Mouse (Mus musculus): ENCODE measurements at regions not wholly inside any gene's neighbourhood (a gene's known extent, or its start where the extent isn't known, plus 50 kb on each side); places are given as distances from the start of the nearest gene placed in this dataset.
A peak's percentile ranks its signal among the peaks of the same experiment; 100 is the strongest.

DNA sequence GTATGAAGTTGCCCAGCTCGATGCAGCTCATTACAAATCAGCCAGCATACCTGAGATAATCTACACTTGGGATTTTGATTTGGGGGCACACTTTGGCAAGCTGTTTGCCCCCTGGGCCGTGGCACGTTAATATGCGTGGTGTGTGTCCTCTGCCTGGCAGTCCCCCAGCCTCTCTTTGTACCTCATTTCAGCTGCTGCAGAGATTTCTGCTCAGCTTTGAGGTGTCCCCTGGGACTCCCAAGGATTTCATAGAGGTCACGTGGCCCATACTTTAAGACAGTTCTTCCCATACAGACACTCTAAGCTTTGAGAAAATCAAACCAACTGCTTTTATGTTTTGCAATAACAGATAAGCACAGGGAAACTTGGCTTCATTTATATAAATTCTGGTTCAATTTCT lies 113.2 kb upstream of the Nmnat3 start:
- no peak for ATAC-seq
- WGBS, result 34% methylated on average over 5 of the region's 5 CpGs

GRCm38 (mm10) chr9:98176701-98177380 lies 110.4 kb upstream of the Nmnat3 start:
- no peaks in the 10 kb centered on the region for H3K36me3 ChIP-seq (ENCODE audit: control insufficient read depth, insufficient read depth, low read length)
- ATAC-seq, result no peak
- WGBS, result 44% methylated on average over 7 of the region's 7 CpGs
- H3K9ac ChIP-seq (ENCODE audit: low read depth, low read length), result no peak overlapping the region
- H3K4me3 ChIP-seq (ENCODE audit: low read length), result no peak overlapping the region
- no peak overlapping the region for H3K27ac ChIP-seq (ENCODE audit: low read depth, low read length)
- H3K27me3 ChIP-seq (replicated peaks; ENCODE audit: control insufficient read depth, insufficient read depth, low read length), result no peaks in the 10 kb centered on the region
- H3K9me3 ChIP-seq (ENCODE audit: control insufficient read depth, low read length), result no peaks in the 10 kb centered on the region
- H3K4me2 ChIP-seq (ENCODE audit: low read length), result no peak overlapping the region
- H3K4me1 ChIP-seq (ENCODE audit: control insufficient read depth, insufficient read depth, low read depth, low read length), result peaks cover 8% of the 10 kb centered on the region; the same call in 1 of the 2 replicates

More for the DNA sequence above, 113.2 kb upstream of the Nmnat3 start:
- Histone ChIP-seq H3K36me3 (ENCODE audit: control insufficient read depth, insufficient read depth, low read length) (no peaks in the 10 kb centered on the region), H3K9me3 (ENCODE audit: control insufficient read depth, low read length) (no peaks in the 10 kb centered on the region), H3K4me3 (ENCODE audit: low read length) (no peak overlapping the region), H3K27ac (ENCODE audit: low read depth, low read length) (no peak overlapping the region), H3K27me3 (replicated peaks; ENCODE audit: control insufficient read depth, insufficient read depth, low read length) (no peaks in the 10 kb centered on the region), H3K9ac (ENCODE audit: low read depth, low read length) (no peak overlapping the region), H3K4me1 (ENCODE audit: control insufficient read depth, insufficient read depth, low read depth, low read length) (peaks cover 8% of the 10 kb centered on the region; the same call in 1 of the 2 replicates), H3K4me2 (ENCODE audit: low read length) (no peak overlapping the region)

GRCm38 (mm10) chr9:98180766-98181165 lies 106.5 kb upstream of the Nmnat3 start:
- Histone ChIP-seq H3K27ac (ENCODE audit: low read depth, low read length) (no peak overlapping the region), H3K36me3 (ENCODE audit: control insufficient read depth, insufficient read depth, low read length) (no peaks in the 10 kb centered on the region), H3K4me3 (ENCODE audit: low read length) (no peak overlapping the region), H3K9me3 (ENCODE audit: control insufficient read depth, low read length) (no peaks in the 10 kb centered on the region), H3K27me3 (replicated peaks; ENCODE audit: control insufficient read depth, insufficient read depth, low read length) (no peaks in the 10 kb centered on the region), H3K4me1 (ENCODE audit: control insufficient read depth, insufficient read depth, low read depth, low read length) (peaks cover 2% of the 10 kb centered on the region; the same call in 1 of the 2 replicates), H3K9ac (ENCODE audit: low read depth, low read length) (no peak overlapping the region), H3K4me2 (ENCODE audit: low read length) (no peak overlapping the region)
- ATAC-seq, result no peak
- 62% methylated on average over 4 of the region's 4 CpGs for WGBS

- H3K9me3 ChIP-seq (ENCODE audit: control insufficient read depth, low read length), result no peaks in the 10 kb centered on the region
- H3K27me3 ChIP-seq (replicated peaks; ENCODE audit: control insufficient read depth, insufficient read depth, low read length), result no peaks in the 10 kb centered on the region
- peak; percentile 54; the same call in 1 of the 2 replicates for ATAC-seq
- 62% methylated on average over 10 of the region's 10 CpGs for WGBS
- no peaks in the 10 kb centered on the region for H3K4me1 ChIP-seq (ENCODE audit: control insufficient read depth, insufficient read depth, low read depth, low read length)
- H3K4me3 ChIP-seq (ENCODE audit: low read length), result no peak overlapping the region
- H3K4me2 ChIP-seq (ENCODE audit: low read length), result no peak overlapping the region
- no peaks in the 10 kb centered on the region for H3K36me3 ChIP-seq (ENCODE audit: control insufficient read depth, insufficient read depth, low read length)
- H3K27ac ChIP-seq (ENCODE audit: low read depth, low read length), result no peak overlapping the region
- no peak overlapping the region for H3K9ac ChIP-seq (ENCODE audit: low read depth, low read length)
Measured at GRCm38 (mm10) chr9:98186757-98187300, 100.4 kb upstream of the Nmnat3 start.

DNA sequence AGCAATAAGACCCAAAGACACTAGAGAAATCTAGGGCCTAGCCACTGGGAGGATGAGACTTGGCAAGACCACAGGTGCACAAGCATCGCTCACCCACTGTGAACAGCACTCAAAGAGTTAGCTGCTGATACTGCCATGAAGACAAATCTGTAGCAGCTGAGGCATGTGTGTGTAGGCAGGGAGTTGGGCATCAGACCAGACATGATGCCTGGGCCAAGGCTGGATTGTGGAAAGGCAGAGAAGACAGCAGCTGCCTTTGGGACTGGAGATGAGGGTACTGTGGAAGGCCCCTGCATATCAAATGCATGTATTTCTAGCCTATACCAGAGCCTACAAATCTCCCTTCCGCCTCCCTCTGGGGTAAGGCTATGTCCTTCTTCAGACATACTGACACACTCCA lies 92.9 kb upstream of the Nmnat3 start:
- no peak overlapping the region for H3K4me3 ChIP-seq (ENCODE audit: low read length)

DNA sequence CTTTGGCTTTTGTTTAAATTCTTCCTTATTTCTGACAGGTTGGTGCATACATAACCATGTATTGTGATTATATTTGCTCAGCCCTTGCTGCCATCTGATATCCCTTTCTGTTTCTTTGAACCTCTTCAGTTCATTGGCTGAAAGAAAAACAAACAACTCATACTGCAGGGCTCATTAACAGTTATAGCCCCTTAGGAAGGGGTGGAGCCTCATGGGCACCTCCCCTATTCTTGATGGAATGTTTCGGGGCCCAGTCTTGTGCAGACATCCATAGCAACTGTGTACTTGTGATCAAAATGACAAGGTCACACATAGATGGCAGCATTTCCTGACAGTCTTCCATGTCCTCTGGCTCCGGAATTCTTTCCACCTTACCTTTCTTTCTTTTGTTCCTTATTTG lies 68.4 kb upstream of the Nmnat3 start:
- no peak overlapping the region for H3K4me3 ChIP-seq (ENCODE audit: low read length)
- 61% methylated on average over 2 of the region's 2 CpGs for WGBS
- H3K4me1 ChIP-seq (ENCODE audit: control insufficient read depth, insufficient read depth, low read depth, low read length), result peaks cover 2% of the 10 kb centered on the region; the same call in 1 of the 2 replicates
- no peaks in the 10 kb centered on the region for H3K36me3 ChIP-seq (ENCODE audit: control insufficient read depth, insufficient read depth, low read length)
- no peak overlapping the region for H3K4me2 ChIP-seq (ENCODE audit: low read length)
- H3K9ac ChIP-seq (ENCODE audit: low read depth, low read length), result no peak overlapping the region
- no peak for ATAC-seq
- H3K9me3 ChIP-seq (ENCODE audit: control insufficient read depth, low read length), result no peaks in the 10 kb centered on the region
- H3K27me3 ChIP-seq (replicated peaks; ENCODE audit: control insufficient read depth, insufficient read depth, low read length), result no peaks in the 10 kb centered on the region
- no peak overlapping the region for H3K27ac ChIP-seq (ENCODE audit: low read depth, low read length)

More for the DNA sequence above, 92.9 kb upstream of the Nmnat3 start:
- Histone ChIP-seq H3K4me1 (ENCODE audit: control insufficient read depth, insufficient read depth, low read depth, low read length) (no peaks in the 10 kb centered on the region), H3K27me3 (replicated peaks; ENCODE audit: control insufficient read depth, insufficient read depth, low read length) (no peaks in the 10 kb centered on the region), H3K36me3 (ENCODE audit: control insufficient read depth, insufficient read depth, low read length) (no peaks in the 10 kb centered on the region), H3K27ac (ENCODE audit: low read depth, low read length) (no peak overlapping the region), H3K9me3 (ENCODE audit: control insufficient read depth, low read length) (no peaks in the 10 kb centered on the region), H3K9ac (ENCODE audit: low read depth, low read length) (no peak overlapping the region), H3K4me2 (ENCODE audit: low read length) (no peak overlapping the region)
- WGBS, result 88% methylated on average over 2 of the region's 2 CpGs
- ATAC-seq, result no peak

GRCm38 (mm10) chr9:98220367-98220766 lies 66.9 kb upstream of the Nmnat3 start:
- 31% methylated on average over 8 of the region's 8 CpGs for WGBS
- H3K27me3 ChIP-seq (replicated peaks; ENCODE audit: control insufficient read depth, insufficient read depth, low read length), result no peaks in the 10 kb centered on the region
- peaks cover 2% of the 10 kb centered on the region; the same call in 1 of the 2 replicates for H3K4me1 ChIP-seq (ENCODE audit: control insufficient read depth, insufficient read depth, low read depth, low read length)
- H3K36me3 ChIP-seq (ENCODE audit: control insufficient read depth, insufficient read depth, low read length), result no peaks in the 10 kb centered on the region
- H3K9me3 ChIP-seq (ENCODE audit: control insufficient read depth, low read length), result no peaks in the 10 kb centered on the region
- H3K9ac ChIP-seq (ENCODE audit: low read depth, low read length), result no peak overlapping the region
- H3K27ac ChIP-seq (ENCODE audit: low read depth, low read length), result no peak overlapping the region
- 0 out of 2 replicates have a peak, but pooled peaks have one; percentile 11 for ATAC-seq
- no peak overlapping the region for H3K4me2 ChIP-seq (ENCODE audit: low read length)
- H3K4me3 ChIP-seq (ENCODE audit: low read length), result no peak overlapping the region

DNA sequence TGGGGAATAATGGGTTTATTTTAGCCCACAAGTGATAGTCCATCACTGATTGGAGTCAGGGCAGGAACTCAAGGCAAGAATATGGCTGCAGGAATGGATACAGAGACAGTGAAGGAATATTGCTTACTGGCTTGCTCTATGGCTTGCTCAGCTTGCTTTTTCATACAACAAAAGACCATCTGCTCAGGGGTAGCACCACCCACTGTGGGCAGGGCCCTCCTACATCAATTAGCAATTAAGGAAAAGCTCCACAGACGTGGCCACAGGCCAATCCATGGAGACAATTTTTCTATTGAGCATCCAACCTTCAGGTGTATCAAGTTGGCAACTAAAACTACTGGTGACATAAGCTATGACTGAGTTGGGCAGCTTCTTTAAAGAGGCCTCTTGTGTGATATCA lies 65.5 kb upstream of the Nmnat3 start:
- H3K4me1 ChIP-seq (ENCODE audit: control insufficient read depth, insufficient read depth, low read depth, low read length), result peaks cover 2% of the 10 kb centered on the region; the same call in 1 of the 2 replicates
- H3K27me3 ChIP-seq (replicated peaks; ENCODE audit: control insufficient read depth, insufficient read depth, low read length), result no peaks in the 10 kb centered on the region
- H3K27ac ChIP-seq (ENCODE audit: low read depth, low read length), result no peak overlapping the region
- no peak overlapping the region for H3K4me2 ChIP-seq (ENCODE audit: low read length)
- no peak for ATAC-seq
- WGBS, result 28% methylated on average over 1 of the region's 1 CpGs
- H3K4me3 ChIP-seq (ENCODE audit: low read length), result no peak overlapping the region
- H3K36me3 ChIP-seq (ENCODE audit: control insufficient read depth, insufficient read depth, low read length), result no peaks in the 10 kb centered on the region
- H3K9ac ChIP-seq (ENCODE audit: low read depth, low read length), result no peak overlapping the region
- H3K9me3 ChIP-seq (ENCODE audit: control insufficient read depth, low read length), result no peaks in the 10 kb centered on the region

DNA sequence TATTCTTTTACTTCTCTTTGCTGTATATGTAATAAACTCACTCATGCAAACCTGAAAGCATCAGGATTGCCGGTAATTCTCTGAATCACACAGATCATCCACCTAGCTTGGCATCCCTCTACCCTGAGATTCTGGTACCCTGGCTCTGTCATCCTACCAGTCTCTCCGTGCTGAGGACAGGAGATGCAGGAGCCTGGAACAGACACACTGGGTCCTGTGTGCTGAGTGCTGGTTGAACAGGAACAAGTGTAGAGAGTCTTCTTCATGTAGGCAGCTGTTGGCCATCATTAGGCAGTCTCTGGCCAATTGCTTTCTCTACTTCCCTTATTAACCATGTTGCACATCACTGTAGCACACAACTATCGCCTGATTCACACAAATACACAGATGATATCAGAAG lies 59.0 kb upstream of the Nmnat3 start:
- Histone ChIP-seq H3K36me3 (ENCODE audit: control insufficient read depth, insufficient read depth, low read length) (no peaks in the 10 kb centered on the region), H3K27me3 (replicated peaks; ENCODE audit: control insufficient read depth, insufficient read depth, low read length) (no peaks in the 10 kb centered on the region), H3K4me2 (ENCODE audit: low read length) (no peak overlapping the region), H3K4me3 (ENCODE audit: low read length) (no peak overlapping the region), H3K27ac (ENCODE audit: low read depth, low read length) (no peak overlapping the region), H3K4me1 (ENCODE audit: control insufficient read depth, insufficient read depth, low read depth, low read length) (no peaks in the 10 kb centered on the region), H3K9ac (ENCODE audit: low read depth, low read length) (no peak overlapping the region), H3K9me3 (ENCODE audit: control insufficient read depth, low read length) (no peaks in the 10 kb centered on the region)
- 78% methylated on average over 3 of the region's 3 CpGs for WGBS
- no peak for ATAC-seq

Data from hindbrain, embryonic 16.5 days (tissue).